Mouse (Mus musculus) kidney, embryonic 14.5 days (tissue): ENCODE measurements around the gene Prkar1b. TPM values are rescaled to one million over a fixed set of nuclear protein-coding genes. Genes with fewer than 3 reads are reported as not detected.

ENCODE experiments used
- ATAC-seq: fragments of 200-750 bp; cut with Nextera tagmentation; 2 replicates; pipeline ENCODE4 v1.8.0; 2017; ENCODE audit warnings: moderate number of reproducible peaks, mild to moderate bottlenecking, moderate TSS enrichment, moderate library complexity; ENCODE audit not compliant: low FRiP score, low TSS enrichment
- H3K27ac ChIP-seq: fragments of 300-500 bp; sonication (generic); 2 replicates; pipeline ENCODE4 v1.5.1; 2014; ENCODE audit warnings: low read depth, mild to moderate bottlenecking, low read length, moderate library complexity, mixed read lengths
- H3K27me3 ChIP-seq: fragments of 300-500 bp; sonication (generic); 2 replicates; pipeline ENCODE4 v1.6.1; 2014; ENCODE audit warnings: mild to moderate bottlenecking, low read length; ENCODE audit not compliant: control insufficient read depth, insufficient read depth
- H3K36me3 ChIP-seq: fragments of 300-500 bp; sonication (generic); 2 replicates; pipeline ENCODE4 v1.6.1; 2014; ENCODE audit warnings: low read length, mixed read lengths; ENCODE audit not compliant: control insufficient read depth, insufficient read depth
- H3K4me1 ChIP-seq: fragments of 300-500 bp; sonication (generic); 2 replicates; pipeline ENCODE4 v1.6.1; 2014; ENCODE audit warnings: low read length, mixed read lengths; ENCODE audit not compliant: control insufficient read depth, insufficient read depth
- H3K4me2 ChIP-seq: fragments of 300-500 bp; sonication (generic); replicated peaks from 2 replicates; pipeline ENCODE4 v1.6.1; 2014; ENCODE audit warnings: low read depth, mild to moderate bottlenecking, low read length
- H3K4me3 ChIP-seq: fragments of 300-500 bp; sonication (generic); 2 replicates; pipeline ENCODE4 v1.5.1; 2014; ENCODE audit warnings: mild to moderate bottlenecking, low read length
- H3K9ac ChIP-seq: fragments of 300-500 bp; sonication (generic); 2 replicates; pipeline ENCODE4 v1.6.1; 2014; ENCODE audit warnings: low read depth, mild to moderate bottlenecking, low read length, moderate library complexity
- H3K9me3 ChIP-seq: fragments of 300-500 bp; sonication (generic); 2 replicates; pipeline ENCODE4 v1.6.1; 2016; ENCODE audit warnings: low read length; ENCODE audit not compliant: control insufficient read depth
- WGBS: fragments of 180-500 bp; shearing (Covaris S2); extraction: QIAGEN DNeasy Blood & Tissue Kit; methylation state at CpG from one replicate; pipeline ENCODE4 v1.1.7; 2014; 5-methylcytosine and 5-hydroxymethylcytosine counted together
- polyA plus RNA-seq: library from polyadenylated mRNA; unstranded; fragments of >200 nt; fragmentation: Nextera tagmentation; extraction: Ambion mirVana; gene quantifications from 2 replicates; pipeline ENCODE4 v1.2.1, GENCODE M21; 2014

Gene Prkar1b
- polyA plus RNA-seq, 1 experiment from 2014 or later = 15.7 TPM

GRCm38 (mm10) chr5:138974911-138975485 lies 174.8 kb downstream of the Prkar1b start:
- ATAC-seq = no peak
- Histone ChIP-seq H3K4me3 (no peak overlapping the region), H3K9ac (no peak overlapping the region), H3K36me3 (peaks cover 19% of the 10 kb centered on the region; the same call in 1 of the 2 replicates), H3K4me1 (peaks cover 10% of the 10 kb centered on the region), H3K27me3 (no peaks in the 10 kb centered on the region), H3K9me3 (no peaks in the 10 kb centered on the region), H3K27ac (no peak overlapping the region), H3K4me2 (no peak overlapping the region)
- 94% methylated on average over 8 of the region's 8 CpGs for WGBS

DNA sequence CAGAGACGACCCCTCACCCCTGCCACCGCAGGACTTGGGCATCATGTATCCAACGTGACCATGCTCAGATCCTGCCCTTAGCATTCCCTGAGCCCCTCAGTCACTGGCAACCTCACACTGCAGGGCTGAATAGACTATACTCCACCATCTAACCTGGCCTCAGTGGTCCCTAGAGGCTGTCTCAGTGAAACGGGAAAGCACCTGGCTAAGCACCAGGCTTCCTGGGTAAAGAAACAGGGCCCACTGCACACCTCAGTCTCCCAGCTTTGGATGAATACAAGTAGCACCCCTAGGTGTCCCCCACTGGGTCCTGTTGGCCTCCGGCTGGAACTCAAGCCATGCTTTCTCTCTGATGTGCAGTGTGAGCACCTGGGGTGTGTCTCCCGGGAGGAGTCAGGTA lies 176.3 kb downstream of the Prkar1b start:
- no peak for ATAC-seq
- WGBS = 76% methylated on average over 6 of the region's 6 CpGs
- no peaks in the 10 kb centered on the region for H3K9me3 ChIP-seq

DNA sequence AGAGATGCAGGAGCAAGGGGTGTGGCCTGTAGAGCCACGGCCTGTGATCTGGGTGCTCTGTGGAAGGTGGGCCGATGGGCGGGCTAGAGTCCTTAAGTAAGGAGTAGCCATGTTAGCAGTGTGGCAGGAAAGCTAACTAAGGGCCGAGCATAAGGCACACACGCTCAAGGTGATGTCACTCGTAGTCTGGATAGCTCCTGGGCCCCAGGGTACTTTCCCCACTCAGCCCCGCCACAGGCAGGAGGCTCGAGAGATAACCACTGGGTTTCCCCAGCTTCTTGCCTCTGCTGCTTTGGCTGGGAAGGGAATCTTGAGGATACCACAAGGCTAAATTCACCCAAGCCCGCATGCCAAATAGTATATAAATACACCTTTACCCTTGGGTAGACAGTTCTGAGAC lies 178.4 kb downstream of the Prkar1b start:
- ATAC-seq = no peak
- Histone ChIP-seq H3K27ac (no peak overlapping the region), H3K9ac (no peak overlapping the region), H3K36me3 (peaks cover 5% of the 10 kb centered on the region; the same call in 1 of the 2 replicates), H3K4me2 (no peak overlapping the region), H3K4me1 (no peaks in the 10 kb centered on the region), H3K4me3 (no peak overlapping the region), H3K9me3 (no peaks in the 10 kb centered on the region), H3K27me3 (no peaks in the 10 kb centered on the region)
- 82% methylated on average over 9 of the region's 9 CpGs for WGBS

More for the DNA sequence above, 176.3 kb downstream of the Prkar1b start:
- Histone ChIP-seq H3K4me3 (no peak overlapping the region), H3K9ac (no peak overlapping the region), H3K4me2 (no peak overlapping the region), H3K27me3 (no peaks in the 10 kb centered on the region), H3K4me1 (peaks cover 2% of the 10 kb centered on the region), H3K27ac (no peak overlapping the region), H3K36me3 (peaks cover 7% of the 10 kb centered on the region; the same call in 1 of the 2 replicates)

DNA sequence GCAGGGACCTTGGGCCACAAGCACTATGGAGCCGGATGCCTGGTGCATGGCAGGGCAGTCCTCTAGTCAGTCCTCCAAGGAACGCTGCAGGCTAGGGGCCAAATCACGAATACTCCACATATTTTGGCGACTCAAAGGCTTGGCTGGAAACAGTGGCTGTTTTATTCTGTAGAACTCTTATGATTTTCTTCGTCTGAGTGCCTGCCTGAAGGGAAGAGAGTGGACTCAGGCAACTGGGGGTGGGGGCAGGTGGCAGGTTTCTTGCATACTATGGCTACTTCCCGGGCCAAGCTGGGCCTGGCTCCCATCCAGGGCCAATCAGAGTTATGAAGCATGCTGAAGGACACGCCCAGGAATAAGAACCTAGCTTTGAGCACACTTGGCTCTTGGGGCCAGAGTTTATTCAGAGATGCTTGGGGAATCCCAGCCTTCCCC lies 179.7 kb downstream of the Prkar1b start:
- 48% methylated on average over 7 of the region's 7 CpGs for WGBS
- H3K9ac ChIP-seq = no peak overlapping the region
- no peak overlapping the region for H3K4me3 ChIP-seq
- no peak for ATAC-seq
- H3K9me3 ChIP-seq = no peaks in the 10 kb centered on the region
- no peak overlapping the region for H3K27ac ChIP-seq
- peaks cover 3% of the 10 kb centered on the region; the same call in 1 of the 2 replicates for H3K4me1 ChIP-seq
- no peaks in the 10 kb centered on the region for H3K27me3 ChIP-seq
- H3K4me2 ChIP-seq = no peak overlapping the region
- no peaks in the 10 kb centered on the region for H3K36me3 ChIP-seq

Other genes with a start within 250 kb of the Prkar1b start
- 57.7 and 70.2 TPM in 2 replicates for gene Pdgfa, start 152.6 kb downstream of the Prkar1b start, polyA plus RNA-seq
- 9.1 and 11.5 TPM in 2 replicates for gene Dnaaf5, start 222 bp upstream of the Prkar1b start, polyA plus RNA-seq
- gene Sun1, start 50.6 kb upstream of the Prkar1b start, polyA plus RNA-seq = 29.2 and 59.5 TPM in 2 replicates
- 132 and 156 TPM in 2 replicates for gene Get4, start 102.3 kb upstream of the Prkar1b start, polyA plus RNA-seq
- 0.89 and 1.2 TPM in 2 replicates for gene Adap1, start 175.6 kb upstream of the Prkar1b start, polyA plus RNA-seq
- gene Cox19, start 201.4 kb upstream of the Prkar1b start, polyA plus RNA-seq = 105 and 119 TPM in 2 replicates
- gene Cyp2w1, start 202.6 kb upstream of the Prkar1b start, polyA plus RNA-seq = not detected in 2 replicates
- gene Gpr146, start 227.7 kb upstream of the Prkar1b start, polyA plus RNA-seq = 2.7 and 3.1 TPM in 2 replicates